Mouse (Mus musculus): ENCODE results near the gene Tiprl.

DNA sequence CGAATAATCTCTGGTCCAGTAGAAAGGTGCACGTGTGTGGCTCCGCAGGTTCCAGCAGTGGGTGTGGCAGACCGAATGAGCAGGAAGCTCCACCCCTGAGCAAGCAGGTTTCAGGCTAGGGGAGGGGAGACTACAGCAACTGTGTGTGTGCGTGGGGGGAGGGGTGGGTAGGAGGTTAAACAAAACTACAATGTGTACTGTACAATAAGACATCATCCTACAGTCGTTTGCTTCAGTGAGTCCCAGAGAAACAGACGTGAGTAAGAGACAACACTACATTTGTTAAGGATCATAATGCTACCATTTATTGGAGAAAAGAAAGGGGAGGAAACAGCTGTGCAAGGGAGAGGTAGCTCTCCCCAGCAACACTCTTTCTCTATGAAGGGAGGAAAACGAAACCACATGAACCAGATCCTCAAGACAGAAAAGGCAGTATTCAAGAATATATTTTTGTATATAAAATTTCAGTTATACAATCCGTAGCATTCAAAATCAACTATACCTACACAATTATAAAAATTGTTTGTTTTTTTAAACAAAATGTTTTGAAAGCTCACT, 62.7 kb downstream of the Tiprl start:
- TF ChIP-seq CTCF (IDR thresholded peaks at IDR 0.05; ENCODE audit: low read depth, low read length) (no peak), GATA1 (IDR thresholded peaks at IDR 0.05; ENCODE audit: borderline replicate concordance, low read length) (no peak), GATA2 (IDR thresholded peaks at IDR 0.05; ENCODE audit: borderline replicate concordance, low read depth, low read length) (no peak)
